Mouse (Mus musculus): ENCODE results near the gene Wipf1. TPM values are rescaled to one million over a fixed set of nuclear protein-coding genes. Genes with fewer than 3 reads are reported as not detected.

Wipf1 gene
- polyA plus RNA-seq, 1 experiment from 2014 or later: 2.3 TPM

- WGBS: 1% methylated on average over 34 of the region's 44 CpGs
- Histone ChIP-seq H3K27me3 (0 out of 2 replicates have a peak, but pooled peaks cover 4% of the 10 kb centered on the region), H3K4me1 (replicated peaks) (peaks cover 8% of the 10 kb centered on the region), H3K27ac (peak within 1 kb of the TSS; percentile 86), H3K4me3 (peak within 1 kb of the TSS; percentile 73), H3K9me3 (no peaks in the 10 kb centered on the region), H3K9ac (peak within 1 kb of the TSS; percentile 81), H3K4me2 (peak within 1 kb of the TSS; percentile 84), H3K36me3 (peaks cover 7% of the 10 kb centered on the region; the same call in 1 of the 2 replicates)
- ATAC-seq (ENCODE audit: low FRiP score): peak; percentile 98
Measured at GRCm38 (mm10) chr2:73386356-73387046, 143.0 kb downstream of the Wipf1 start, which contains the start of gene Gpr155. Gpr155 (minus strand) TSS chr2:73386572.

GRCm38 (mm10) chr2:73385641-73386355, 143.7 kb downstream of the Wipf1 start:
- peaks cover 7% of the 10 kb centered on the region; the same call in 1 of the 2 replicates for H3K36me3 ChIP-seq
- 0 out of 2 replicates have a peak, but pooled peaks cover 4% of the 10 kb centered on the region for H3K27me3 ChIP-seq
- peak overlapping the region; percentile 86 for H3K27ac ChIP-seq
- H3K9ac ChIP-seq: peak overlapping the region; percentile 81
- peak; percentile 1; the same call in 1 of the 2 replicates for ATAC-seq (ENCODE audit: low FRiP score)
- H3K4me3 ChIP-seq: peak overlapping the region; percentile 73
- H3K4me2 ChIP-seq: peak overlapping the region; percentile 84
- peaks cover 8% of the 10 kb centered on the region for H3K4me1 ChIP-seq (replicated peaks)
- WGBS: 1% methylated on average over 29 of the region's 29 CpGs
- H3K9me3 ChIP-seq: no peaks in the 10 kb centered on the region

DNA sequence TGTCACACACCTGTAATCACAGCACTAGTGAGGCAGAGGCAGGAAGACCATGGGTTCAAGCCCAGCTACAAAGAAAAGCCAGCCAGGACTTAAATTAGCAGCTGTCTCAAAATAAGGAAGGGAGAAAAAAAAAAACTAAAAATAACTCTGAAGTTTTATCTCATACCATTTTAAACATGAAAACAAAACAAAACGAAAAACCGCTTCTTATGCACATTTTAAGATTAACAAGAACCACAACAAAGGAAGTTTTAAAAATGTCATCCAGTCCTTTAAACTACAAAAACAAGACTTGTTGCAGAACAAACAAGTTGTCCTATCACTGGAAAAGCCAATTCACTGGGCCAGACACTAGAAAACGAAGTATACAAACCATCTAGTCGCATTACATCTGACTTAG, 144.4 kb downstream of the Wipf1 start:
- peak overlapping the region; percentile 84 for H3K4me2 ChIP-seq
- peak overlapping the region; percentile 73; the same call in 1 of the 2 replicates for H3K4me3 ChIP-seq
- no peak overlapping the region for H3K27ac ChIP-seq
- 0 out of 2 replicates have a peak, but pooled peaks cover 4% of the 10 kb centered on the region for H3K27me3 ChIP-seq
- H3K9ac ChIP-seq: no peak overlapping the region
- WGBS: 89% methylated on average over 4 of the region's 4 CpGs
- H3K9me3 ChIP-seq: no peaks in the 10 kb centered on the region
- H3K4me1 ChIP-seq (replicated peaks): peaks cover 8% of the 10 kb centered on the region
- ATAC-seq (ENCODE audit: low FRiP score): no peak
- peaks cover 7% of the 10 kb centered on the region; the same call in 1 of the 2 replicates for H3K36me3 ChIP-seq

GRCm38 (mm10) chr2:73380298-73380975, 149.1 kb downstream of the Wipf1 start:
- Histone ChIP-seq H3K4me3 (no peak overlapping the region), H3K9me3 (no peaks in the 10 kb centered on the region), H3K4me2 (no peak overlapping the region), H3K9ac (no peak overlapping the region), H3K4me1 (replicated peaks) (peaks cover 12% of the 10 kb centered on the region), H3K27me3 (0 out of 2 replicates have a peak, but pooled peaks cover 6% of the 10 kb centered on the region), H3K27ac (no peak overlapping the region), H3K36me3 (peaks cover 7% of the 10 kb centered on the region; the same call in 1 of the 2 replicates)
- ATAC-seq (ENCODE audit: low FRiP score): no peak
- WGBS: 90% methylated on average over 9 of the region's 9 CpGs

DNA sequence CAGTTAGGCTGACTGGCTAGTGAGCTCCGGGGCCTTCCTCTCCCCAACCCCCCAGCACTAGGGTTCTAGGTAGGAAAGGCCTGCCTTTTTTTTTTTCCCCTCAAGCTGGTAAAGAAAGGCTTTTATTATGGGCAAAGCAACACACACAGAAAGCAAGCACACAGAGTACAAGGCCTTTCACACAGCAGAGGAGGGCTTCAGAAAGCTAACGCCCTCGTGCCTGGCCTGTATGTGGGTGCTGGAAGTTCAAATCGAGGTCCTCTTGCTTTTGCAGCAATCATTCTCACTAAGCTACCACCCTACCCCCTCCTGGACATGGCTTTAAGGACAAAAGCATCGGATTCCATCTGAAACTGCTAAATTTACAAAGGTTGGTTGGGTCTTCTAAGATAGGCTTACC, 149.9 kb downstream of the Wipf1 start:
- H3K27me3 ChIP-seq: peaks cover 9% of the 10 kb centered on the region; the same call in 1 of the 2 replicates
- H3K4me2 ChIP-seq: no peak overlapping the region
- H3K9me3 ChIP-seq: no peaks in the 10 kb centered on the region
- no peak for ATAC-seq (ENCODE audit: low FRiP score)
- H3K4me1 ChIP-seq (replicated peaks): peaks cover 10% of the 10 kb centered on the region; the same call in 1 of the 2 replicates
- WGBS: 76% methylated on average over 5 of the region's 5 CpGs
- H3K4me3 ChIP-seq: no peak overlapping the region
- H3K27ac ChIP-seq: no peak overlapping the region
- peaks cover 7% of the 10 kb centered on the region; the same call in 1 of the 2 replicates for H3K36me3 ChIP-seq
- H3K9ac ChIP-seq: no peak overlapping the region

Other genes with a start within 250 kb of the Wipf1 start
- gene Scrn3, start 217.1 kb downstream of the Wipf1 start, polyA plus RNA-seq (2015; fragmentation: Nextera tagmentation; extraction: Ambion mirVana): 9.0 and 9.9 TPM in 2 replicates
- 31.9 and 33.0 TPM in 2 replicates for gene Cir1, start 217.0 kb downstream of the Wipf1 start, polyA plus RNA-seq (2015; fragmentation: Nextera tagmentation; extraction: Ambion mirVana)
- 12.4 and 12.7 TPM in 2 replicates for gene Gpr155, start 143.2 kb downstream of the Wipf1 start, polyA plus RNA-seq (2015; fragmentation: Nextera tagmentation; extraction: Ambion mirVana)
- 0.40 and 0.45 TPM in 2 replicates for gene Chrna1, start 50.6 kb upstream of the Wipf1 start, polyA plus RNA-seq (2015; fragmentation: Nextera tagmentation; extraction: Ambion mirVana)
- gene Chn1, start 245.6 kb upstream of the Wipf1 start, polyA plus RNA-seq (2015; fragmentation: Nextera tagmentation; extraction: Ambion mirVana): 110 and 117 TPM in 2 replicates

Data from hindbrain, embryonic 13.5 days (tissue).